Mouse (Mus musculus) brain, embryonic 18.5 days (tissue): ENCODE results near the gene Vezt.

Experiments used
- DNase-seq: peaks from one replicate; pipeline ENCODE4 v3.0.0-alpha.2; 2012; ENCODE audit warnings: low read depth, low spot score

The Vezt gene

GRCm38 (mm10) chr10:94037596-94037995 lies 2.0 kb upstream of the Vezt start:
- DNase-seq, result no peak

GRCm38 (mm10) chr10:94037196-94037595 lies 1.6 kb upstream of the Vezt start:
- DNase-seq, result no peak

GRCm38 (mm10) chr10:94036375-94036758 lies 750 bp upstream of the Vezt start:
- peak; percentile 8 for DNase-seq

- DNase-seq, result peak; percentile 18
These were observed 550 bp downstream of the Vezt start for GRCm38 (mm10) chr10:94034876-94035657.

GRCm38 (mm10) chr10:94031164-94031563 lies 4.5 kb downstream of the Vezt start:
- DNase-seq, result no peak

GRCm38 (mm10) chr10:94028493-94028892 lies 7.1 kb downstream of the Vezt start:
- no peak for DNase-seq

GRCm38 (mm10) chr10:94025079-94025478 lies 10.5 kb downstream of the Vezt start:
- DNase-seq, result no peak

- DNase-seq, result no peak
These were observed 14.6 kb downstream of the Vezt start for GRCm38 (mm10) chr10:94021059-94021458.

GRCm38 (mm10) chr10:94020587-94020986 lies 15.0 kb downstream of the Vezt start:
- DNase-seq, result no peak

- no peak for DNase-seq
These were observed 18.2 kb downstream of the Vezt start for GRCm38 (mm10) chr10:94017455-94017854.

- no peak for DNase-seq
These were observed 21.4 kb downstream of the Vezt start for GRCm38 (mm10) chr10:94014200-94014599.

GRCm38 (mm10) chr10:94013196-94013595 lies 22.4 kb downstream of the Vezt start:
- no peak for DNase-seq

- DNase-seq, result no peak
These were observed 24.6 kb downstream of the Vezt start for GRCm38 (mm10) chr10:94011024-94011423.

GRCm38 (mm10) chr10:94009991-94010679 lies 25.5 kb downstream of the Vezt start:
- DNase-seq, result no peak

GRCm38 (mm10) chr10:94008356-94008755 lies 27.3 kb downstream of the Vezt start:
- no peak for DNase-seq

GRCm38 (mm10) chr10:94000223-94000622 lies 35.4 kb downstream of the Vezt start:
- DNase-seq, result no peak

GRCm38 (mm10) chr10:93999357-93999756 lies 36.3 kb downstream of the Vezt start:
- no peak for DNase-seq

GRCm38 (mm10) chr10:93995100-93995499 lies 40.5 kb downstream of the Vezt start:
- no peak for DNase-seq

GRCm38 (mm10) chr10:93994136-93994535 lies 41.5 kb downstream of the Vezt start:
- DNase-seq, result no peak

GRCm38 (mm10) chr10:93985357-93985756 lies 50.3 kb downstream of the Vezt start:
- no peak for DNase-seq

GRCm38 (mm10) chr10:93969306-93969705 lies 66.3 kb downstream of the Vezt start:
- DNase-seq, result no peak

GRCm38 (mm10) chr10:93967486-93967885 lies 68.1 kb downstream of the Vezt start:
- no peak for DNase-seq

- DNase-seq, result no peak
These were observed 81.6 kb downstream of the Vezt start for GRCm38 (mm10) chr10:93954023-93954422.
